Mouse (Mus musculus): ENCODE measurements around the gene Tbc1d5. TPM values are rescaled to one million over a fixed set of nuclear protein-coding genes. Genes with fewer than 3 reads are reported as not detected.

Tbc1d5 gene
- polyA plus RNA-seq, 2 experiments = 10.5 to 10.8 TPM

DNA sequence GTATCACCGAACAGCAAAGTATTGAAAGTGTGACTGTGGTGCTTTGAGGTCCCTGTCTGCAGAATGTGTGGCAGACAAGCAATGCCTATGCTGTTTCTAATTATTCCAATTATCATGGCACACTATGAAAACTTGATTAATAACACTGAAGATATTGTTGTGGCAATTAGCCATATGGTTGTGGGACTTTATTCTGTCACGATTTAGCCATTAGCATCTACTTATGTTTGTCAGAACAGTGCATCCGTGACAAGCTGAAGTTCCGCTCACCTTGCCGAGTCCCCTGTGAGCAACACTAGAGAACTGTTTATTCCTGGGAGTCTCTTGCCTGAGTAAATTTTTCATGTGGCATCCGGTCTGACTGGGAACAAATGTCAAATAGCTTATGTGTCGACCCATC lies 281.3 kb downstream of the Tbc1d5 start:
- Histone ChIP-seq H3K27ac (replicated peaks; ENCODE audit: low read depth, low read length) (no peak overlapping the region), H3K4me3 (replicated peaks; ENCODE audit: low read length) (no peak overlapping the region), H3K4me1 (ENCODE audit: control insufficient read depth, insufficient read depth, low read length) (no peaks in the 10 kb centered on the region), H3K4me2 (replicated peaks; ENCODE audit: low read depth, low read length, severe bottlenecking) (no peak overlapping the region), H3K27me3 (ENCODE audit: control insufficient read depth, insufficient read depth, low read length) (no peaks in the 10 kb centered on the region), H3K36me3 (ENCODE audit: control insufficient read depth, insufficient read depth, low read length) (no peaks in the 10 kb centered on the region), H3K9ac (ENCODE audit: low read depth, low read length, severe bottlenecking) (no peak overlapping the region), H3K9me3 (ENCODE audit: control insufficient read depth, low read length) (no peaks in the 10 kb centered on the region)
- TF ChIP-seq POLR2A (IDR thresholded peaks at IDR 0.05; ENCODE audit: borderline replicate concordance, extremely low read depth, insufficient read depth, insufficient read length) = no peak
- ATAC-seq (ENCODE audit: low FRiP score, low read depth) = no peak
- DNase-seq (ENCODE audit: low spot score) = no peak
- 83% methylated on average over 7 of the region's 7 CpGs for WGBS

- no peak overlapping the region for H3K4me2 ChIP-seq (replicated peaks; ENCODE audit: low read depth, low read length, severe bottlenecking)
- TF ChIP-seq POLR2A (IDR thresholded peaks at IDR 0.05; ENCODE audit: borderline replicate concordance, extremely low read depth, insufficient read depth, insufficient read length) = no peak
- H3K27ac ChIP-seq (replicated peaks; ENCODE audit: low read depth, low read length) = no peak overlapping the region
- ATAC-seq (ENCODE audit: low FRiP score, low read depth) (no peak), DNase-seq (ENCODE audit: low spot score) (no peak)
- H3K36me3 ChIP-seq (ENCODE audit: control insufficient read depth, insufficient read depth, low read length) = no peaks in the 10 kb centered on the region
- H3K27me3 ChIP-seq (ENCODE audit: control insufficient read depth, insufficient read depth, low read length) = no peaks in the 10 kb centered on the region
- no peaks in the 10 kb centered on the region for H3K4me1 ChIP-seq (ENCODE audit: control insufficient read depth, insufficient read depth, low read length)
- no peak overlapping the region for H3K9ac ChIP-seq (ENCODE audit: low read depth, low read length, severe bottlenecking)
- H3K9me3 ChIP-seq (ENCODE audit: control insufficient read depth, low read length) = no peaks in the 10 kb centered on the region
- 100% methylated on average over 1 of the region's 1 CpGs for WGBS
- no peak overlapping the region for H3K4me3 ChIP-seq (replicated peaks; ENCODE audit: low read length)
Observed at GRCm38 (mm10) chr17:50889475-50889874, 289.7 kb downstream of the Tbc1d5 start.

DNA sequence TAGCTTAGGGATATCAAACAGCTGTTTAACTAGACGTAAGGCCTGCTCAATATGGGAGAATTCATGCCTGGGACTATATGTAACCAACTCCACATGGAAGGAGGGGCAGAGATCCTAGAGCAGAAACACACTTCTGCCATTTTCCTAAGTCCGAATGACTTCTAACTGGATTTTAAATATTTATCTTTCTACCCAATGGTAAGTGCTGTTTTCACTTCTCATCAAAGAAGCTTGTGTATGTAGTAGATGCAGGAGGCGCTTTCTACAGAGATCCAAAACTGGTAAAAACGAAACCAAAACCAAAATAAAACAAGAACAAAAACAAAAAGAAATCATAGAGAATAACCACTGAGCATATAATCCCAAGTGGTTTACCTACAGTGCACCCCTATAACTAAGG lies 299.2 kb downstream of the Tbc1d5 start:
- no peak for DNase-seq (ENCODE audit: low spot score)
- no peak overlapping the region for H3K4me3 ChIP-seq (replicated peaks; ENCODE audit: low read length)
- H3K4me1 ChIP-seq (ENCODE audit: control insufficient read depth, insufficient read depth, low read length) = no peaks in the 10 kb centered on the region
- no peaks in the 10 kb centered on the region for H3K9me3 ChIP-seq (ENCODE audit: control insufficient read depth, low read length)
- ATAC-seq (ENCODE audit: low FRiP score, low read depth) = no peak
- no peak overlapping the region for H3K27ac ChIP-seq (replicated peaks; ENCODE audit: low read depth, low read length)
- no peaks in the 10 kb centered on the region for H3K36me3 ChIP-seq (ENCODE audit: control insufficient read depth, insufficient read depth, low read length)
- WGBS = 70% methylated on average over 4 of the region's 4 CpGs
- TF ChIP-seq POLR2A (IDR thresholded peaks at IDR 0.05; ENCODE audit: borderline replicate concordance, extremely low read depth, insufficient read depth, insufficient read length) = no peak
- H3K9ac ChIP-seq (ENCODE audit: low read depth, low read length, severe bottlenecking) = no peak overlapping the region
- no peaks in the 10 kb centered on the region for H3K27me3 ChIP-seq (ENCODE audit: control insufficient read depth, insufficient read depth, low read length)
- no peak overlapping the region for H3K4me2 ChIP-seq (replicated peaks; ENCODE audit: low read depth, low read length, severe bottlenecking)

DNA sequence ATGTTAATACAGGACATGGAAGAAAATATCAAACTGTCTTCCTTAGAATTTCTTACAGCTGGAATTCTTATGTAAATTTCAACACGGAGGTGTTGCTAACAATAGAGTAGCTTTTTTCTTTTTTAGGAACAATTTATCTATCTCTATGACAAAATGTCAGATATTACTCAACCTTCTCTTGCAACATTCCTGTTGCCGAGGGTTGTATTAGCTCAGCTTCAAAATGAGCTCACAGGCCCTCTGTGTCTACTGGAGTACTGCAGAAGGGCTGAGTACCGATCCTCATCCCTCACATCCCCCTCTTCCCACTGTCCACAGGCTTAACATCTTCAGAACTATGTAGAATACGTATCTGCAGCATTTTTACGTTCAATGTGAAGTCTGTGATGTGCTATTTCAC lies 302.7 kb downstream of the Tbc1d5 start:
- ATAC-seq (ENCODE audit: low FRiP score, low read depth) = no peak
- H3K4me3 ChIP-seq (replicated peaks; ENCODE audit: low read length) = no peak overlapping the region
- no peak overlapping the region for H3K9ac ChIP-seq (ENCODE audit: low read depth, low read length, severe bottlenecking)
- TF ChIP-seq POLR2A (IDR thresholded peaks at IDR 0.05; ENCODE audit: borderline replicate concordance, extremely low read depth, insufficient read depth, insufficient read length) = no peak
- no peak overlapping the region for H3K4me2 ChIP-seq (replicated peaks; ENCODE audit: low read depth, low read length, severe bottlenecking)
- no peaks in the 10 kb centered on the region for H3K4me1 ChIP-seq (ENCODE audit: control insufficient read depth, insufficient read depth, low read length)
- H3K36me3 ChIP-seq (ENCODE audit: control insufficient read depth, insufficient read depth, low read length) = no peaks in the 10 kb centered on the region
- 83% methylated on average over 5 of the region's 5 CpGs for WGBS
- H3K27ac ChIP-seq (replicated peaks; ENCODE audit: low read depth, low read length) = no peak overlapping the region
- H3K27me3 ChIP-seq (ENCODE audit: control insufficient read depth, insufficient read depth, low read length) = no peaks in the 10 kb centered on the region
- no peaks in the 10 kb centered on the region for H3K9me3 ChIP-seq (ENCODE audit: control insufficient read depth, low read length)
- DNase-seq (ENCODE audit: low spot score) = no peak

DNA sequence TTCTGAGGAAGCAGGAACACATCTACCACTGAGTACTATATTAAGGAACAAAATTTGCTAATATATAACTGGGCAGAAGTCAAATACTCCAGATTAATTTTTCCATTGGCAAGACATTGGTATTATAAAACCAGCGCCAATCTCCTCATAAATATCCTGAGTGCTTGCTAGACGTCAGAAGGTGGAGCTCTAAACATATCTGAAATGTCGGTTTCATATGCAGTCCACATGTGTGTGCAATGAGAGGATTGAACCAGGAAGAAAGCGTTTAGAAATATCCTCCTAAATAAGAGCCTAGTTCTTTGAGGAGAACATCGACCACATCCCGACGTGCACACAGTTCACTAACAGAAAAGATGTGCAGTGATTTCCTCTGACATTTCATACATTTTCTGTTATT lies 305.1 kb downstream of the Tbc1d5 start:
- Histone ChIP-seq H3K36me3 (ENCODE audit: control insufficient read depth, insufficient read depth, low read length) (no peaks in the 10 kb centered on the region), H3K9ac (ENCODE audit: low read depth, low read length, severe bottlenecking) (no peak overlapping the region), H3K27me3 (ENCODE audit: control insufficient read depth, insufficient read depth, low read length) (no peaks in the 10 kb centered on the region), H3K9me3 (ENCODE audit: control insufficient read depth, low read length) (no peaks in the 10 kb centered on the region), H3K4me1 (ENCODE audit: control insufficient read depth, insufficient read depth, low read length) (no peaks in the 10 kb centered on the region), H3K4me2 (replicated peaks; ENCODE audit: low read depth, low read length, severe bottlenecking) (no peak overlapping the region), H3K27ac (replicated peaks; ENCODE audit: low read depth, low read length) (no peak overlapping the region), H3K4me3 (replicated peaks; ENCODE audit: low read length) (no peak overlapping the region)
- no peak for TF ChIP-seq POLR2A (IDR thresholded peaks at IDR 0.05; ENCODE audit: borderline replicate concordance, extremely low read depth, insufficient read depth, insufficient read length)
- ATAC-seq (ENCODE audit: low FRiP score, low read depth) = peak; percentile 57
- peak; percentile 53 for DNase-seq (ENCODE audit: low spot score)
- 63% methylated on average over 7 of the region's 7 CpGs for WGBS

DNA sequence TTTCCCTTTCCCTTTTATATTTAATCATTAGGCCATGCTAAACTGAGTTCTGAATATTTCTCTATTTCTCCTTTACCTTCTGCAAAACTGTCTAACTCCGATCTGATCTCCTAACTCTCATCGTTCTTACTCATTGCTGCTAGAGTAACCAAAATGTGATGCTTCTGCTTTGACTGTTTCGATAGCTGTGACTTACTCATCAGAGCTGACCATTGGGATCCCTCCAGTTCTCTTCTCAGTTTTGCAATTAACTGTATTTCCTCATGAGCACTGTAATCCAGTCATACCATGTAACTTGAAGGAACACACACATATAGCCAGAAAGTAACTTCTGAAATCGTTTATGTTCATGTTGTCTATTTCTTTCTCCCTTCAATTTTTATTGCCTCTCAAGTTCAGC lies 306.6 kb downstream of the Tbc1d5 start:
- H3K4me3 ChIP-seq (replicated peaks; ENCODE audit: low read length) = no peak overlapping the region
- no peak for ATAC-seq (ENCODE audit: low FRiP score, low read depth)
- 85% methylated on average over 4 of the region's 4 CpGs for WGBS
- no peaks in the 10 kb centered on the region for H3K9me3 ChIP-seq (ENCODE audit: control insufficient read depth, low read length)
- no peaks in the 10 kb centered on the region for H3K27me3 ChIP-seq (ENCODE audit: control insufficient read depth, insufficient read depth, low read length)
- no peak overlapping the region for H3K9ac ChIP-seq (ENCODE audit: low read depth, low read length, severe bottlenecking)
- TF ChIP-seq POLR2A (IDR thresholded peaks at IDR 0.05; ENCODE audit: borderline replicate concordance, extremely low read depth, insufficient read depth, insufficient read length) = no peak
- no peak for DNase-seq (ENCODE audit: low spot score)
- H3K4me1 ChIP-seq (ENCODE audit: control insufficient read depth, insufficient read depth, low read length) = no peaks in the 10 kb centered on the region
- no peak overlapping the region for H3K4me2 ChIP-seq (replicated peaks; ENCODE audit: low read depth, low read length, severe bottlenecking)
- no peak overlapping the region for H3K27ac ChIP-seq (replicated peaks; ENCODE audit: low read depth, low read length)
- no peaks in the 10 kb centered on the region for H3K36me3 ChIP-seq (ENCODE audit: control insufficient read depth, insufficient read depth, low read length)

Measured in limb, embryonic 14.5 days (tissue).